Mouse (Mus musculus) bone marrow macrophage, adult 2 months (primary cell): ENCODE data around the gene Gm11756.
"Not testable (repeated sequence)": the region's sequence is repeated elsewhere in the genome, so short reads cannot be mapped to it uniquely, and the experiment has no call there.

Source experiments
- CTCF ChIP-seq: IDR thresholded peaks from 2 replicates; pipeline ENCODE4 v1.5.1; 2012; ENCODE audit warnings: low read depth, mild to moderate bottlenecking, low read length, moderate library complexity
- POLR2A ChIP-seq: IDR thresholded peaks from 2 replicates; pipeline ENCODE4 v1.6.1; 2012; ENCODE audit warnings: mild to moderate bottlenecking, low read depth, low read length, borderline replicate concordance

DNA sequence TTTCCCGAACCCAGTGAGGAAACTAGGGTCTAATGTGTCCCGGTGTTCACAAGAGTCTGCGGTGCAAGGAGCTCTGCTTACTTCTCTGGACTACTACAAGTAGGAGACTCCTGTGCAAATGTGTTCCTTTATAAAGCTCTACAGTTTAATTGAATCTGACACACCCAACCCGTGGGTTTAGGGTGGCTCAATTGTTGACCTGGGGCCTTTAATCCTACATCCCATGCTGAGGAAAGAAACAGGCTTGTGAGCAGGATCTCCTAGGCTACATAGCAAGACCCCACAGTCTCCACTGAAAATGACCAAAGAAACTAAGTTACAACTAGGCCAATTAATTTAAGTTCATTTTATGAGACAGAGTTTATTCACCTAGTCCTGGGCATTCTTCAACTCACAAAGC is 44.4 kb downstream of the Gm11756 start, which contains the start of gene Gm11758:
- TF ChIP-seq POLR2A, CTCF: not testable (repeated sequence)
